Mouse (Mus musculus): Measurements from ENCODE around the gene Col18a1. TPM values are rescaled to one million over a fixed set of nuclear protein-coding genes. Genes with fewer than 3 reads are reported as not detected.

Gene Col18a1
- total RNA-seq, 4 experiments from 2014 or later: 2.2 to 5.9 (median 3.7) TPM

DNA sequence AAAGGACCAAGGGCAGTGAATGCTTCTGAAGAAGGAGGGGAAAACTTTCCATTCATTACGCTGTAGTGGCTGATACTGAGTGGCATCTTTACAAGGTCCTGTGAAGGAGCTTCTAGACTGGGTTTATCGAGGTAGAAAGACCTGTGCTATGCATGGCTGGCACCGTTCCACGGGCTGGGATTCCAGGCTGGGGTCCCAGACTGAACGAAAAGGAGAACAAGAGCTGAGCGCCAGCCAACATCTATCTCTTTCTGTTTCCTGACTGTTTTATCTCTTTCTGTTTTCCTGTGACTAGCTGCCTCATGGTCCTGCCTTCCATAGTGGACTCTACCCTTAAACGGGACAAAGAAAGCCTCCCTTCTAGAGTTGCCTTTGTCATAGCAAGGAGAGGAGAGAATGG lies 21.1 kb upstream of the Col18a1 start:
- DNase-seq (ENCODE audit: low spot score in 2 of 2): no peak

GRCm38 (mm10) chr10:77182804-77183331 lies 16.5 kb upstream of the Col18a1 start:
- no peak for DNase-seq (ENCODE audit: low spot score in 2 of 2)

DNA sequence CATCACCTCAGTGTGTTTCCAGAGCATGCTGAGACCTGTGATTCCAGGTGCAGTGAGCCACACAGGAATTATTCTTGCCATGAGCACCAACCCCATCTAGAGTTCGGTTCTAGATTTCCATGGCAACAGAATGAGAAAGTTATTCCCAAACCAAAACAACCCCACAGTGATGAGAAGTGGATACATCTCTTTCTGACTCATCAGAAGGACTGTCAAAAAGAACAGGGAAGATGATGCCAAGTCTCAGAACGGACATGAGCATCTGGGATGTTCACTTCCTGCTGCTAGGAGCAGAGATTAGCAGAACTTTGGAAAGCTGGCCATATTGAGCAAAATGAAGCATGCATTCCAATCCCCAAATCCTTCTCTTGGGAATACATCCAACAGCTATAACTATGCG lies 13.8 kb upstream of the Col18a1 start:
- no peak for DNase-seq (ENCODE audit: low spot score in 2 of 2)

- DNase-seq (ENCODE audit: low spot score in 2 of 2): no peak
Measured at GRCm38 (mm10) chr10:77178691-77179090, 12.3 kb upstream of the Col18a1 start.

- no peak for DNase-seq (ENCODE audit: low spot score in 2 of 2)
Measured at GRCm38 (mm10) chr10:77170400-77170799, 4.1 kb upstream of the Col18a1 start.

DNA sequence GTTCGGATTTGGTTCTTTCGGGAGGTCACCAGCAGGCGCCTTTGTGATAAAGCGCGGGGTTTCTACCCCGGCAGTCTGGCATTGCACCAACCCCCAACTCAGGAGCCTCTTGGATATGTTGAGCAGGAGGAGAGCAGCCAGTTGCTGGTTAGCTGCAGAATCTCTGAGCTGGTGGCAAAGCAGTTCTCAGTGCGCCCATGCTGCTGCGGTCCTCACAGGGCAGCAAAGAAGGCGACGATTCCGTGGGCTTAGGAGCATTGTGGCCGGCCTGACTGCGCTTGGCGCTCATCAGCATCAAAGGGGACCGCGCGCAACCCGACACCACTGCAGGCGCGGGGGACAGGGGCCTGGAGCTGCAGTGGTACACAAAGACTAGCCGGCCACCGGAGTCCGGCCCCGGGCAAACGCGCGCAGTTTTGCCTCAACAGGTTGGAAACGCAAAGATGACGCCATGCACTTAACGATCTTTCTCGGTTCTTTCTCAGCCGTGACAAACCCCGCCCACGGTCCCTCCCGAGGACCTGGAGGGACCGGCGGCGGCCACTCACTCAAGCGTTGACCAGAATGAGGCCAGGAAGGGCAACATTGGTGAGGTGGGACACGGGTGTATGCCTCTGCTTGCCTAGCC lies 916 bp downstream of the Col18a1 start:
- no peak for DNase-seq (ENCODE audit: low spot score in 2 of 2)

GRCm38 (mm10) chr10:77164437-77165052 lies 1.8 kb downstream of the Col18a1 start:
- DNase-seq (ENCODE audit: low spot score in 2 of 2): no peak

GRCm38 (mm10) chr10:77164041-77164436 lies 2.3 kb downstream of the Col18a1 start:
- DNase-seq (ENCODE audit: low spot score in 2 of 2): no peak

DNA sequence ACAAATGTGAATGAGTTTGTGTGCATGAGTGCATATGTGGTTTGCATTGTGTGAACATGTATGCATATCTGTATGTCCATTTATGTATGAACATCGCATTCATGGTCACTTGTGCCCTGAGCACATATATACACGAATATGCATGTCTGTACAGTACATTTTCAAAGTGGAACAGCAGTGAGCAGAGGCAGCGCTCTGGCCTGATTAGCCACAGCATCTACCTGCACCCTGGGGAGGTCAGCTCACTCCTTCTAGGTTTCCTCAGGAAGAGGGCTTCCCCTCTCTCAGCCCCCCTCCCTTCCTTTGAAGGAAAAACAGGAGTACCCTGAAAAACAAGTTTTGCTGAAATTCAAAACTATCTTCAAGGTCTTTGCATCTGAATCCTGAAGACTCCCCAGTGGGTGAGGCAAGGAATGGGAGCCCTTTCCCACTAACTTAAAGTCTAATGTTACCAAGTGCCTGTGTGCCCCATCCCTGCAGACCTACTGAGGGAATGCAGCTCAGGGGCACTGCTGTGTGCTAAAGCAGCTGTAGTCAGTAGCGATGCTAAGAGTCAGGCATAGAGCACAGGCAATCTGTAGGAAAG lies 2.9 kb downstream of the Col18a1 start:
- DNase-seq (ENCODE audit: low spot score in 2 of 2): no peak

GRCm38 (mm10) chr10:77159573-77159972 lies 6.8 kb downstream of the Col18a1 start:
- DNase-seq (ENCODE audit: low spot score in 2 of 2): no peak

DNA sequence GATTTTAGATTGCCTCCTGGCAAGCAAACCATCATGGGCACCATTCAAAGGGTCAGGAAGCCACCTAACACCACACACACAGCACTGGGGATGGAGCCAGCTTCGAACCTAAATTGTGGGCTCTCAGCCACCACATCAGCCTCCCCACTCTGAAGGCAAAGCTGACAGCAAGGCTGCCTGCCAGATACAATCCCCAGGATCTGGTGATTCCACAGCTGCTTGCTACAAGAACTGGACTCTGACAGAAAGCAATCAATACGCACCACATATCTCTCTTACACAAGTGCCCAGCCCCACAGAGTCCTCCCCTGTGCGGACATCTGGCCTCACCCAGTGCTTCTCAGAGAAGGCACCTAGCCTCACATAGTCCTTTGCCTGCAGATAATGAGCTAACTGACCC lies 7.4 kb downstream of the Col18a1 start:
- DNase-seq (ENCODE audit: low spot score in 2 of 2): no peak

DNA sequence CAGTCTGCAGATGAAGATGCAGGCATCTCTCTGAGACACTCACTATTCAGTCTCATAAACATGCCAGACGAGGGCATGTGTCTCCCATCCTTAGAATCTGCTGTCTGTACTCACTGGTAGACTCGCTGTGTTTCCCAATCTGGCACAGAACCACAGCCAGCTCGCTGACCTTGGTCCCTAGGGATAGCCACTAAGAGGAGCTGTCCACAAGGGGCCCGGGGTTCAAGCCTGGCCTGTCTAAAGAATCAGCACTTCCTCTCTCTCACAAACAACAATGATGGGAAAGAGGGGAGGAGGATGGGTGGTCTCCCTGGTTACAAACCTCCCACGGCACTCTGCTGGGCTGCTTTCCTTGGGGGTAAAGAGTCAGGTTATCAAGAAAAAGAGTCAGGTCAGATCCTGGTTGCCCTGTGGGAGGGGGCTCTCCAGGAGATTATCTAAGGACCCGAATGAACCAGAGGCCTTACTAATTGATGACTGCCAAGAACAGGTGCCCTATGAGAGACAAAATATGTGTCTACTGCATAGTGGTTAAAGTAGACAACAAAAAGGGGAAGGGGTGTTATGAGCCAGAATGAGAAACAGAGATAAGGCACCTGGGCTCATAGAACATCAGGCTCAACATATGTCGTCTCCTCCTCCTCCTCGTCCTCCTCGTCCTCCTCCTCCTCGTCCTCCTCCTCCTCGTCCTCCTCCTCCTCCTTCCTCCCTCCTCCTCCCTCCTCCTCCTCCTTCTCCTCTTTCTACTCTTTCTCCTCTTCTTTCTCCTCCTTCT lies 8.9 kb downstream of the Col18a1 start:
- DNase-seq (ENCODE audit: low spot score in 2 of 2): no peak

GRCm38 (mm10) chr10:77152178-77152621 lies 14.1 kb downstream of the Col18a1 start:
- no peak for DNase-seq (ENCODE audit: low spot score in 2 of 2)

GRCm38 (mm10) chr10:77151551-77152002 lies 14.8 kb downstream of the Col18a1 start:
- DNase-seq (ENCODE audit: low spot score in 2 of 2): no peak

DNA sequence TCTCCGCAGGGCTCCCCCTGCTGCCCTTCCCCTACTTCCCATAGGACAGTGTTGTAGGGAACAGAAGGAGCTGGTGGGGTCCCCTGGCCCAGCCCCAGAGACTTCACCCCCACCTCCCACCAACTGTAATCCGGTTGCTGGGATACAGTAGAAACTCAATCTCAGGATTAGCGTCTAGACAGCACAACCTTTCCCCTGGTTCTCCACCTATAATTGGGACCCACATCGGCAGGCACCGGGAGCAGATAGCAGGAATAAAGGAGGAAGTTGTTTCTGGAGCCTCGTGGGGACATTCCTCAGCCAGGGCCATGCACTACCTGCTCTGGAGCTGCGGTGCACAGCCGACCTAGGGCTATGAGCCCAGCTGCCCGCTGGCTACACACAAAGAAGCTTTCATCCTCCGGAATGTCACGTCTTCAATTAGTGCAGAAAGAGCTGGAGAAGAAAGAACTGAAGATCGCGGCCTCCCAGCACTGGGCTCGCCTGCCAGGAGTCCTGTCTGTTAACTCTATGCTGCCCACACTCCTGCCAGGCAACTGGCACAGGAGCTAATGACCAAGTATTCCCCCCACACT lies 15.3 kb downstream of the Col18a1 start:
- DNase-seq (ENCODE audit: low spot score in 2 of 2): no peak

- DNase-seq (ENCODE audit: low spot score in 2 of 2): no peak
Measured at GRCm38 (mm10) chr10:77150016-77150415, 16.3 kb downstream of the Col18a1 start.

DNA sequence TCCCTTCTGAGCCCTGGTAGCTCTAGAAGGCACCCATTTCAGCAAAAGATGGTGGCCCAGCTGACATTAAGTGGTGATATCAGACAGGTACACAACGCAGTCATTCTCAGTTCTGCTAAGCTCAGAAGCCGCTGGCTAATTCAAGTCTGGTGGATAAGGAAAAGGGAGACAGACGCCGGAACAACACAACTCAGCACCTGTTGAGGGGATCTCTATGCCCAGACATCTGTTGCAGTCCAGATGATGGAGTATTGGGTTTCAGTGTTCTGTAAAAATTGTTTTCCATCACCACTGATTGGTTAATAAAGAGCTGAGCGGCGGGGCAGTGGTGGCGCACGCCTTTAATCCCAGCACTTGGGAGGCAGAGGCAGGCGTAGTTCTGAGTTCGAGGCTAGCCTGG lies 18.8 kb downstream of the Col18a1 start:
- no peak for DNase-seq (ENCODE audit: low spot score in 2 of 2)

GRCm38 (mm10) chr10:77146901-77147463 lies 19.4 kb downstream of the Col18a1 start:
- no peak for DNase-seq (ENCODE audit: low spot score in 2 of 2)

DNA sequence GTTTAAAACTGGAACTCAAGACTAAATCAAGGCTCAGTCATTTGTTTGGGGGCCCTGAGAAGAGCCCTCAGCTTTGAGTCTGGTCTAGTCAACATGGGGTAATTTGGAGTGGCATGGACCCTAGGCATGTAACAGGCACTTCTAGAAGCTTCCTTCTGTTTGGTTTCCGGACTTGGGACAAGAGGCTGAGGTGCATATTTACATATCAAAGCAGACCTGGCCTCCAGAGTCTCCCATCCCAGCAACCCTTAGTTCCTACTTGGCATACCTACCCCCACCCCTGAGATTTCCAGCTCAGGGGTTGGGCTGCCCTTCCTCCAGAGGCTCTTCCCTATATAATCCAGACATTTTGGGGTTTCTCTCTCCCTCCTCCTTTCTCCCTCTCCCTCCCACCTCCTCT lies 20.4 kb downstream of the Col18a1 start:
- no peak for DNase-seq (ENCODE audit: low spot score in 2 of 2)

DNA sequence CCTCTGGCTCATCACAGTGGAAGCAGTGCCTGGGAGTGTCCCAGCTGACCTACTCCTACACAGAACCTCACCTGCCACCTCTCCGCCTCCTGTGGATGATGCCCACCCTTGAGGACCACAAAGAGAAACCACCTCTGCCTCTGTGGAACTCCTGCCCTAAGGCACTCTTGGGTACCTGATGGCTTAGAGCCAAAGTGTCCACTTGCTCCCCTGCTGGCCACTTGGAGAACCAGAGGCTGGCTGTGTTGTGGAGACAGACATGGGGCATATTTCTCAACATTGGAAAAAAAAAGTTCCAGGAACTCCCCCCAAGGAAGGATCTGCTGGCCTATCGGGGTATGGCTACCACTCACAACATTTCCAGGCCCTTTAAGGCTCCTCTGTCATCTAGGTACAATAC lies 22.0 kb downstream of the Col18a1 start:
- no peak for DNase-seq (ENCODE audit: low spot score in 2 of 2)

DNA sequence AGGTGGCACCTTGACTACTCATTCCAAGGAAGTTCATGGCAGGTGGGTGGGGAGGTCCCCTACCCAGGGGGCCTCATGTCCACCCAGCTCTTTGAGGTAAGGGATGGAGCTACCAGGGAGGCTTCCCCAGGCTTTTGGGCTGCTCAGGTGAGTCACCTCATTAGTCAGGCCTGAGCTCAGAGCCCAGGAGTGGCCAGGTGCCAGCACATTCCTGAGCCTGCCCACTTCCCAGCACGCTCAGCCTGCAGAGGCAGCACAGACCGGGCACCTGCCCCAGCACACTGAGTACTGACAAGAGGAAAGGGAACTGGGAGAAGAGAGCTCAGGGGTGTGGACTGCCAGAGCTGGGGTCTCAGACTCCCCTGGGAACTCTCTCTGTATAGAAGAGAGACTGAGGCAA lies 24.0 kb downstream of the Col18a1 start:
- DNase-seq (ENCODE audit: low spot score in 2 of 2): no peak

Measured in gastrocnemius, adult 8-10 months (tissue).